Mouse (Mus musculus) embryo, embryonic 11 days (tissue): ENCODE measurements around the gene Susd3.

Experiments
- DNase-seq: peaks from one replicate; pipeline ENCODE4 v3.0.0-alpha.2; 2015

Gene Susd3

DNA sequence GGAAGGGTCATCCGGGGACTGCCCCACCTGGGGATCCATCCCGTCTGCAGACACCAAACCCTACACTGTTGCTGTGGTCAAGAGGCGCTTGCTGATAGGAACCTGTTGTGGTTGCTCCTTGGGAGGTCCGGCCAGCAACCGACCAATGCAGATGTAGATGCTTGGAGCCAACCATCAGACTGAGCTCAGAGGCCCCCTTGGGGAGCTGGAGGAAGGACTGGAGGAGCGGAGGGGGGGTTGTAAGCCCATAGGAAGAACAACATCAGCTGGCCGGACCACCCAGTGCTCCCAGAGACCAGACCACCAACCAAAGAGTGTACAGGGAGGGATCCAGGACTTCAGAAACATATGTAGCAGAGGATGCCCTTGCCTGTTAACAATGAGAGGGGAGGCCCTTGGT is 39.2 kb downstream of the Susd3 start:
- DNase-seq = no peak

DNA sequence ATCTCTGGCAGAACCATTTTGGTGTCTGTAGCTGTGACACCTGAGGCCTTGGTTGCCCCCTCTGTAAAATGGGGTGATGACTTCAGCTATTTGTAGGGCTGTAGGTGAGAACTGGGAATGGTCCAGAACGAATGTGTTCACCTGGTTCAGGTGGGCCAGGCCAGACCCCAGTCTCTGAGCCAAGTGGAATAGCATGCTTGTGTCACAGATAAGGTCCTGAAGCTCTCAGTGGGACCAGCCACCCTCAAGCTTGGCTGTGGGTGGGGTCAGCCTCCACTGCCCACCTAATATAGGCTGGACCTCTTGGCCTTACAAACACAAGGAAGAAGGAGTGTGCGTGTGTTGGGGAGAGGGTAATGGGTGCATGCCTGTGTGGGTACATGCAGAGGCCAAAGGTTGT is 42.2 kb downstream of the Susd3 start:
- DNase-seq = no peak

DNA sequence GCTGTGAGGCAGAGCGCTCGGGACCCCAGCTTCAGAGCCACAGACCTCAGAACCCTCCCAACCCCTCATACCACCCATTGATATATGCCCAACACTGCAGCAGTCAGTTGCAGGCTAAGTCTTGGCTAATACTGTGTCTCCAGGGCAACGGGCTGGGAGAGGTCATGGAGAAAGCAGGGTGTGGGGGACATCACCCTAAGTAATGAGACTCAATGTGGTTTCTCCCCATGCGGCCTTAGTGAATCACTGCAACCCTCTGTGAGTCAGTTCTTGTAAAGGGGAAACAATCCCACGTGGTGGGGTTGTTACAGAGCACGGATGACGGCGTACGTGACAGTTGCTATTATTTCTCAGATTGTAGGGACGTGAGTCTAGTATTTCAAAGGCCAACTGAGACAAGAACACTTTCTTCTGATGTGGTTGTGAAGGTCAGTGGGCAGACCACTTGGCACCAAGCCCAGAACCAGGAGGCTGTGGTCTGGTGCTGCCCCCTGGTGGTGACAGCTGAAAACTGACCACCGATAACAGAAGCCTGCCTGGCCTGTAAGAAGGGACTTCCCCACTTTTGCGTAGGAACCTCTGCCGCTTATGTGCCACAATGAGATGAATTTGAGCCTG is 43.0 kb downstream of the Susd3 start:
- DNase-seq = peak; percentile 78

- DNase-seq = no peak
These were observed 46.0 kb downstream of the Susd3 start for GRCm38 (mm10) chr13:49202556-49202955.

- DNase-seq = no peak
These were observed 47.8 kb downstream of the Susd3 start for GRCm38 (mm10) chr13:49200688-49201087.

- no peak for DNase-seq
These were observed 48.6 kb downstream of the Susd3 start for GRCm38 (mm10) chr13:49199891-49200290.

GRCm38 (mm10) chr13:49198734-49199133 is 49.8 kb downstream of the Susd3 start:
- no peak for DNase-seq

- DNase-seq = no peak
These were observed 51.7 kb downstream of the Susd3 start for GRCm38 (mm10) chr13:49196766-49197165.

DNA sequence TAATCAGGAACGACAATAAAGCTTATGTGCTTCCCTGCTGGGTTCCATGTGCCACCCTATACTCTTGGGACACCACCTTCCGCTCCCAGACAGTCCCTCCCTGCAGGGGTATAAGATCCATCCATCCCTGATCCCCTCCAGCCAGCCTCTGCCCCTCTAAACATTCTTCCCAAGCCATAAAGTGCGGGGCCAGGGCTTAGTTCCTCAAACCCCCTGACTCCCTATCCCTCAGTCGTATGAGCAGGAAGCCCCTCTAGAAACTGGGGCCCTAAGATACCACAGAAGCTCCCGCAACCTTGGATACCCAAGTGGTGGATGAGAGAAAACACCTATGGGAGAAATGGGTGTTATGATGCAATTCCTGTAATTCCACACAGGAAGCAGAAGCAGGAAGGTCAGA is 52.3 kb downstream of the Susd3 start:
- DNase-seq = no peak

DNA sequence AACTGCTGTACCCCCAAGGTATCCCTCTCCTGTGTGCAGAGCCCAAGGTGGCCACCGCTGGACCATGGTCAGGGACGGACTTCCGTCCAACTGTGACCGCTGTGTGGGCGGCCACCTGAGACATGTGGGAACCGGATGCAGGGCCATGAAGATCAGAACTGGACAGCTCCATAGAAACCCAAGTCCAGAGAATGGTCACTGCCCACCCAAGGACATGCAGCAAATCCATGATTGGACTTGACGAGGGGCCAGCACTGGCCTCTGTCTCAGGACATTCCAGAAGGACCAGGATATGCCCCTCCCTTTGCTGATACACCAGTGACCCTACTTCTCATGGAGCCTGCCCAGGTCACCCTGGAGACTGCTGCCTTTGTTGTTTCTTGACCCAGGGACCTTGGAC is 52.9 kb downstream of the Susd3 start:
- DNase-seq = no peak

GRCm38 (mm10) chr13:49194811-49195210 is 53.7 kb downstream of the Susd3 start:
- no peak for DNase-seq

DNA sequence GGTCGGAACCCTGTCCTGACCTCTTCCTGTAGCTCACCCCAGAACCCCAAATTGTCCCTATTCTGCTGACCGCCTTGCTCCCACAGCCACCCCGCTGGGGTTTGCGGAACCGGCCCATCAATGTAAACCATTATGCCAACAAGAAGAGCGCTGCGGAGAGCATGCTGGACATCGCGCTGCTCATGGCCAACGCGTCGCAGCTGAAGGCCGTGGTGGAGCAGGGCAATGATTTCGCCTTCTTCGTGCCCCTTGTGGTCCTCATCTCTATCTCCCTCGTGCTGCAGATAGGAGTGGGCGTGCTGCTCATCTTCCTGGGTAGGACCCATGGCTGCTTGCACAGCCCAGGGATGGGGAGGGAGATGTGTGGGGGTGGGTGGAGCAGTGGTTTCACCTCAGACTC is 54.9 kb downstream of the Susd3 start:
- no peak for DNase-seq

DNA sequence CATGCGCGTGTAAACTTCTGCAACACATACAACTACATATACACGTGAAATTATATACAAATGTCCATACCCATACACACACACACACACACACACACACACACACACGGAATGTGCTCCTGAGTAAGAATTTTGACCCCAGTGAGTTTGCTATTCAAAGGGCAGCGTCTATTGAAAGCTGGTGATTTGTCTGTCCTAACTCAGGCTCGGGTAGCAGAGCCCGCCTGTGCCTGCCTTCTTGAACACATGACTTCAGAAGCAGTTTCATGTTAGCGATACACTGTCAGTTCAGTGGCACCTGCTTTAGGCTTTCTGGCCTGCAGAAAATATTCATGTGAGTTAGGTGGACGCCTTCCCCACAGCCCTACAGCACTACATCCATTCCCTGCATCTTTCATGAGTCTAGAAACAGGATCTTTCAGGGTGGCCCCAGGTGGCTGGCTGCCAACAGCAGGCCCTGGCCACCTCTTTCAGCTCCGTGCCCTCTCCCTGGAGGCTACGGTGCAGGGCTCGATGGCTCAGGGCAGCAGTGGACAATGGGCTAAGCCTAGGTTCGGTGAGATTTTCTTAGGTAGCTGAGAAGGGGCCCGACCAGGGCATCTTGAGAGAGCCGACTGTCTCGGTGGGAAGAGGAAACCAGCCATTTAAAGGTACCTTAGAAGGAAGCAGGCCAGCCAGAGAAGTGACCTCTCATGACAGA is 56.2 kb downstream of the Susd3 start:
- DNase-seq = no peak

DNA sequence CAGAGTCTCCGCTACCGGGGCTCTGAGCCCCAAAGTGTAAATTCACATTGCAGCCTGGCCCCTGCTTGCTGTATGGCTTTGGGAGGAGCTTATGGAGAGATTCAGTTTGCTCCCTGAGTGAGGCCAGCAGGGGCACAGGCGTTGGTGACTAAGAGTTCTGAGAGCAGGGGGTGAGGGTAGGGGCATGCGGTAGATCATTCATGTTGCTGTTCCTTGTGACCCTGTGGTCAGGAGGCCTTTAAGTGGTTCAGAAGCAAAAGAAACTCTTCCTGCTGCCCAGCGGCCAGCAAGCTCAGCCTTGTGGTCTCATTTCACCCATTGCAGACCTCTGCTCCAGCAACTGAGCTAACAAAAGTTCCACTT is 56.9 kb downstream of the Susd3 start:
- no peak for DNase-seq

- no peak for DNase-seq
These were observed 57.4 kb downstream of the Susd3 start for GRCm38 (mm10) chr13:49190876-49191672.

GRCm38 (mm10) chr13:49189970-49190870 is 58.3 kb downstream of the Susd3 start:
- DNase-seq = no peak

DNA sequence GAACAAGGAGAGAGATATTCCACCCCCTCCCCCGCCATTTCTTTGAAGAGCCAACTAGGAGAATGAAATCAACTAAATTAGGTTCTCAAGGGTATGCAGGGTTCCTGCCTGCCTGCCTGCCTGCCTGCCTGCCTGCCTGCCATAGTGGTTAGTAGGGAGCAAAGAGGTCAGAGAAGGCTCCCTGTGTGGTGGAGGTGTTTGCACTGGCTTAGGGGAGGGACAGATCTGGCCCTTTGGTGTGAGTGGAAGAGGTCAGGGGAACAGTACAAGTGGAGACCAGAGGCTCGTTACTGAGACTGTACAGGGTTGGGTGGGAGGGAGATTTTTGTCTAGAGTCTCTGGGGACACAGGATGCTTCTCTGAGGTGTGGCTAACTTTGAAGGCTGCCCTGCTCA is 59.5 kb downstream of the Susd3 start:
- no peak for DNase-seq

DNA sequence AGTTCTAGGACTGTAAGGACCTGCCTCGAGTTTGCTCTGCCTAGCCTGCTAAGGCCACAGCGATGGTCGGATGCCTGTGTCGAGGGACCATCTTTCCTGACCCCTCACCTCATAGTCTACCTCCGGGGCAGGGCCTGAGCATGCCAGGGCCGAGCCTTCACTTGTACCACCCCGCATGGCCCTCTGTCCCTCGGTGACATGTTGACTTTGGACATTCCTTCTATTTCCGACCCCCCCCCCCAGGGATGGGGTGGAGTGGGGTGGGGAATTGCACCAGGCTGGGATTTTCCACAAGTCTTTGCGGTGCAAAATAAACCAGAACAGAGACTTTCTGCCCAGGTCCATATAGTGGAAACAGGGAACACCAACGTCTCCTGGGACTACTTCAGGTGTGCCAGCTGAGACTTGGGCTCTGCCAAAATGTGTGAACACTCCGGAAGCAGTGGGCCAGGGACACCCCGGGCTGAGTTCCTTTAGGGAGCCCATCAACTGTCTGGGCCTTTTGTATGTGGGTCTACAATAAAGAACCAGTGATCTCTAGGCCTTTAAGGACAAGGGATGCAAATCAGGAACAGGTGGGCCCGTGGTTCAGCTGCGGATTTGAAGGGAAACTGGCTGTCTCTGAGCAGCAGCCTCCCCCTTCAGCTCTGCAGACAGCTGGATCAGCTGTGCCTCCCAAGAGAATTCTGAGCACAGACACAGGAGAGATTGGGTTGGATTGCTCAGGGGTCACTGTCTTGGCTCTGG is 60.1 kb downstream of the Susd3 start:
- DNase-seq = peak; percentile 27

- peak; percentile 91 for DNase-seq
These were observed 61.0 kb downstream of the Susd3 start, which contains the start of gene Ninj1 for GRCm38 (mm10) chr13:49187288-49188218. Ninj1 (plus strand) TSS chr13:49187485.

DNA sequence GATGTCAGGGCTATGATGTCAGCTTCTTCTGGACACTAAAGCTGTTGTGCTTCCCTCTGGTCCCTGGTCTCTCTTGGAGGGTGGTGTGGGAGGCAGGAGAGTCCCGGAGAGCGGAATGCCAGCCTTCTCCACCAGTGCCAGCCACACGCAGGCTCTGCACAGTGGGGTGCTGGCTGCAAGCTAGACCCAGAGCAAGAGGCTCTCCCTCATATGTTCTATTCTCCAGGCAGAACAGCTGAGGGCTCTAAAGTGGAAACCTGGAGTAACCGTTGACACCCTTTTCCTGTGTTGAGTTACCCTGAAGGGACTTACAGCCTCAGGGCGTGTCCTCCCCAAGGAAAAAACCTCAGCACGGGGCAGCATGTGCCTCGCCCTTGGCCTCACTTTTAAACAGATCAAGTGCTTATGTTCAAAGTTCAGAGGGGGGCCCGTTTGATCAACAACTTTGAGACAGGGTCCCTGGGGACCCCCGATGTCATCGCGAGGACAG is 61.7 kb downstream of the Susd3 start:
- no peak for DNase-seq

DNA sequence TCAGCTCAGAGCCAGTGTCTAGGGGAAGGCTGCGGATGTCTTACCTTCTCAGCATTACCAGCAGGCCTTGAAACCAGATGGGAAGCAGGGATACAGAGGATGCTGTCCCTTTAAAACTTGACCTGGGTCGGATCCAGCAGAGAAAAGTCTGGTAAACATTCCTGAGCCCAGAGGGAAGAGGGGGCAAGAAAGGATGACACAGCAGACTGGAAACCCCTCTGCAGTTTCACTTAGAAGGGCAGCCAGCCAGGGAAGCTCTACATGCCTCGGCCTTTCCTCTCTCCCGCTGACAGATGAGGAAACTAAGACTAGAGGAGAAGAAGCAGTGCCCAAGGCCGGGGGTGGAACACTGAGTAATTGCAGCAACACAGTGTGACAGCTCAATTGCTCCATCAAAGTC is 64.9 kb downstream of the Susd3 start:
- DNase-seq = no peak
